Mouse (Mus musculus) C2C12 (cell line): Measurements from ENCODE around the gene Lrrc75b.

Source experiments
- CTCF ChIP-seq: IDR thresholded peaks from one replicate; pipeline ENCODE4 v1.5.1; 2011; ENCODE audit not compliant: control insufficient read depth, insufficient read depth, insufficient read length
- MAX ChIP-seq: IDR thresholded peaks from one replicate; pipeline ENCODE4 v1.6.1; 2011; ENCODE audit warnings: mild to moderate bottlenecking, control low read depth
- MYOG ChIP-seq: IDR thresholded peaks from one replicate; pipeline ENCODE4 v1.6.1; 2011; ENCODE audit not compliant: control insufficient read depth, insufficient read length; ENCODE audit errors: extremely low read depth
- USF1 ChIP-seq: IDR thresholded peaks from one replicate; pipeline ENCODE4 v1.6.1; 2011; ENCODE audit warnings: low read depth, mild to moderate bottlenecking, control low read depth, moderate library complexity

DNA sequence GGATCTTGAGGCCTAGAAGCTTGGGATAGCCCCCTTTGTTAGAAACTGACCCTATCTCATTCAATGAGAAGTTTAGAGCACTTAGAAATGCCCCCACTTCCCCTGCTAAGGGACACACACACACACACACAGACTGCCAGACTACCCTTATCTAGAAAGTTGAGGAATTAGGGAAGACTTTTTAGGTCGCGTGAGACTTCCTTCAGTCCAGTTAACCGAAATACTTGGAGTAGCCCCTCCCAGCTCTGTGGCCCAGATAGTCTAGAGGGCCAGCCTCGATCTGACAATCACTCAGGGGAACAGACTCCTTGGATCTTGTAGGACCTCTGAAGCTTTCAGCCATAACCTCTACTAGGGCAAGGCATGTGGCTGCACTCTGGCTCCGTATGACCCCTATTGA is 7.9 kb upstream of the Lrrc75b start:
- TF ChIP-seq CTCF (no peak), MAX (no peak), USF1 (no peak), MYOG (no peak)
